Mouse (Mus musculus) ES-E14 (cell line): ENCODE data around the gene Pcdh19. TPM values are rescaled to one million over a fixed set of nuclear protein-coding genes. Genes with fewer than 3 reads are reported as not detected.

Experiments used
- DNase-seq: peaks from one replicate; pipeline ENCODE4 v3.0.0-alpha.2; 2013; ENCODE audit warnings: low read depth, low spot score
- H3K27ac ChIP-seq: 2 replicates; pipeline ENCODE4 v1.5.1; 2012; ENCODE audit warnings: low read depth, mild to moderate bottlenecking, low read length, moderate library complexity, mixed read lengths; ENCODE audit not compliant: poor library complexity, insufficient read depth, severe bottlenecking
- H3K36me3 ChIP-seq: 2 replicates; pipeline ENCODE4 v1.6.1; 2012; ENCODE audit warnings: mild to moderate bottlenecking, low read length, moderate library complexity, mixed read lengths; ENCODE audit not compliant: control insufficient read depth, poor library complexity, insufficient read depth, severe bottlenecking
- H3K4me1 ChIP-seq, 2 experiments: fragments of 150-350 bp in 1 of 2; sonication (generic) in 1 of 2; 2 replicates each; pipeline ENCODE4 v1.6.1; 2012; ENCODE audit warnings: low read length in 2 of 2, mild to moderate bottlenecking in 1 of 2, mixed read lengths in 1 of 2; ENCODE audit not compliant: control insufficient read depth in 2 of 2, insufficient read depth in 2 of 2, poor library complexity in 1 of 2
- H3K4me3 ChIP-seq, 2 experiments: fragments of 150-350 bp in 1 of 2; sonication (generic) in 1 of 2; 2 replicates each; pipeline ENCODE4 v1.5.1; 2012; ENCODE audit warnings: low read length in 2 of 2, low read depth in 1 of 2, mild to moderate bottlenecking in 1 of 2, mixed read lengths in 1 of 2; ENCODE audit not compliant: insufficient read depth in 1 of 2, poor library complexity in 1 of 2, severe bottlenecking in 1 of 2
- H3K9ac ChIP-seq: 2 replicates; pipeline ENCODE4 v1.6.1; 2012; ENCODE audit warnings: low read depth, mild to moderate bottlenecking, low read length, mixed read lengths; ENCODE audit not compliant: poor library complexity, insufficient read depth, severe bottlenecking
- H3K9me3 ChIP-seq: fragments of 150-350 bp; sonication (generic); 2 replicates; pipeline ENCODE4 v1.6.1; 2012; ENCODE audit warnings: low read depth, mild to moderate bottlenecking, low read length; ENCODE audit not compliant: control insufficient read depth, insufficient read depth
- CHD2 ChIP-seq: IDR thresholded peaks from 2 replicates; pipeline ENCODE4 v1.6.1; 2014; ENCODE audit warnings: mild to moderate bottlenecking, low read depth, low read length, inconsistent platforms
- HCFC1 ChIP-seq: IDR thresholded peaks from 2 replicates; pipeline ENCODE4 v1.6.1; 2012; ENCODE audit warnings: low read length, inconsistent platforms, borderline replicate concordance; ENCODE audit not compliant: insufficient read depth
- MAFK ChIP-seq: IDR thresholded peaks from 2 replicates; pipeline ENCODE4 v1.6.1; 2014; ENCODE audit warnings: mild to moderate bottlenecking, low read depth, low read length, inconsistent platforms; ENCODE audit not compliant: insufficient read depth
- ZC3H11A ChIP-seq: IDR thresholded peaks from 2 replicates; pipeline ENCODE4 v1.6.1; 2012; ENCODE audit warnings: low read depth, mild to moderate bottlenecking, inconsistent platforms, low read length, borderline replicate concordance
- ZNF384 ChIP-seq: IDR thresholded peaks from 2 replicates; pipeline ENCODE4 v1.6.1; 2012; ENCODE audit warnings: low read depth, low read length, inconsistent platforms
- in situ Hi-C, 2 experiments: fragments of 600-800 bp; cut with MboI; formaldehyde crosslinking; loops; one replicate each; pipeline ENCODE4 v1.15.1; 2025; ENCODE audit warnings: low sequenced_read_pairs in 2 of 2, inconsistent platforms in 1 of 2; ENCODE audit not compliant: unreplicated experiment in 2 of 2
- total RNA-seq: library from RNA; depleted of rRNA; stranded (reverse); fragments of 300-350 nt; gene quantifications from 2 replicates; pipeline ENCODE4 v1.2.3, GENCODE M21; 2012; rRNA removed

Gene Pcdh19
- total RNA-seq, 1 experiment = 2.3 TPM

GRCm38 (mm10) chrX:133602068-133602467 lies 86.7 kb downstream of the Pcdh19 start:
- no peaks in the 10 kb centered on the region for H3K36me3 ChIP-seq
- no peak overlapping the region for H3K9ac ChIP-seq
- H3K4me1 ChIP-seq = no peaks in the 10 kb centered on the region
- DNase-seq = no peak
- TF ChIP-seq MAFK = no peak
- no peak for TF ChIP-seq ZC3H11A
- TF ChIP-seq HCFC1 = no peak
- no peak for TF ChIP-seq CHD2
- TF ChIP-seq ZNF384 = no peak
- in situ Hi-C loops = no loop called here
- no peaks in the 10 kb centered on the region for H3K9me3 ChIP-seq
- no peak overlapping the region for H3K27ac ChIP-seq
- H3K4me3 ChIP-seq = no peak overlapping the region

- no peak overlapping the region for H3K4me3 ChIP-seq
- H3K9ac ChIP-seq = no peak overlapping the region
- H3K4me1 ChIP-seq = no peaks in the 10 kb centered on the region
- no peaks in the 10 kb centered on the region for H3K36me3 ChIP-seq
- H3K9me3 ChIP-seq = no peaks in the 10 kb centered on the region
- no peak for DNase-seq
- TF ChIP-seq ZNF384 (no peak), ZC3H11A (no peak), HCFC1 (no peak)
- in situ Hi-C loops = no loop called here
- H3K27ac ChIP-seq = no peak overlapping the region
Measured at GRCm38 (mm10) chrX:133601658-133602057, 87.1 kb downstream of the Pcdh19 start.

- Histone ChIP-seq H3K9ac (no peak overlapping the region), H3K36me3 (no peaks in the 10 kb centered on the region), H3K4me3 (no peak overlapping the region), H3K4me1 (no peaks in the 10 kb centered on the region), H3K27ac (no peak overlapping the region), H3K9me3 (no peaks in the 10 kb centered on the region)
- in situ Hi-C loops = no loop called here
- no peak for TF ChIP-seq MAFK
- no peak for TF ChIP-seq HCFC1
- TF ChIP-seq ZC3H11A = no peak
- no peak for TF ChIP-seq CHD2
- no peak for DNase-seq
Measured at GRCm38 (mm10) chrX:133601195-133601594, 87.6 kb downstream of the Pcdh19 start.

GRCm38 (mm10) chrX:133575601-133576382 lies 113.0 kb downstream of the Pcdh19 start:
- no peaks in the 10 kb centered on the region for H3K4me1 ChIP-seq
- H3K4me3 ChIP-seq = no peak overlapping the region
- in situ Hi-C loops = no loop called here
- no peak overlapping the region for H3K9ac ChIP-seq
- H3K36me3 ChIP-seq = no peaks in the 10 kb centered on the region
- H3K27ac ChIP-seq = no peak overlapping the region
- TF ChIP-seq HCFC1 (no peak), CHD2 (no peak), ZC3H11A (no peak), MAFK (no peak), ZNF384 (no peak)
- no peaks in the 10 kb centered on the region for H3K9me3 ChIP-seq
- DNase-seq = no peak

GRCm38 (mm10) chrX:133565355-133565754 lies 123.4 kb downstream of the Pcdh19 start:
- H3K4me1 ChIP-seq = no peaks in the 10 kb centered on the region
- no peak overlapping the region for H3K9ac ChIP-seq
- no peak overlapping the region for H3K27ac ChIP-seq
- no peaks in the 10 kb centered on the region for H3K36me3 ChIP-seq
- in situ Hi-C loops = no loop called here
- no peak overlapping the region for H3K4me3 ChIP-seq
- H3K9me3 ChIP-seq = no peaks in the 10 kb centered on the region
- TF ChIP-seq ZNF384 (no peak), HCFC1 (no peak), ZC3H11A (no peak), MAFK (no peak), CHD2 (no peak)
- DNase-seq = no peak

Other genes with a start within 250 kb of the Pcdh19 start
- not detected in 2 replicates for gene Tnmd, start 162.0 kb upstream of the Pcdh19 start, total RNA-seq
- gene Tspan6, start 209.4 kb upstream of the Pcdh19 start, total RNA-seq = 23.9 and 27.1 TPM in 2 replicates
- gene Srpx2, start 219.4 kb upstream of the Pcdh19 start, total RNA-seq = 0.27 TPM in 1 of 2 replicates, not detected in the other